Mouse (Mus musculus) right cerebral cortex, adult 2 months (tissue): Measurements from ENCODE around the gene Gm20422.
"Not testable (repeated sequence)": the region's sequence is repeated elsewhere in the genome, so short reads cannot be mapped to it uniquely, and the experiment has no call there.

ENCODE experiments used
- DNase-seq, 2 experiments: peaks; one replicate each; pipeline ENCODE4 v3.0.0; 2021 to 2022; ENCODE audit warnings: low spot score in 2 of 2

Gm20422 gene

GRCm38 (mm10) chr8:69710624-69711023 is 64.1 kb downstream of the Gm20422 start, which contains the start of gene Zfp869:
Zfp869 (minus strand) TSS chr8:69710724.
- DNase-seq: not testable (repeated sequence)

DNA sequence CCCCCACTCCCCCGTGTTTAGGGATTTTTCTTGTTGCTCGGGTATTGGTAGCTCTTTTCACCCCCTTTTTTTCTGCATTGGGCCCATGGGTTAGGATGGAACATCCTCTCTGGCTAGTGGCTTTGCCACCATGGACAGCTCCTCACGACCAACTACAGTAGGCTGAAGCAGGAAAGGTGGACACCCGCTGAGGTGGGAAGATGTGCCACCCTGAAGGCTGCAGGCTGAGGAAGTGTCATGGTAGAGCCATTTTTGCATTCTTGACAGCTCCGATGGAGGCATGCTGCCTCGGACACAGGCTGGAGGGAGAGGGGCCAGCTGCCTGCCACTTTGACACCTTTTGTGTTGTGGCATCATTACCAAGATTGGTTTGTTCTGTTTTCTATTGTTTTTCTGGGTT is 72.9 kb downstream of the Gm20422 start:
- no peak for DNase-seq
